Mouse (Mus musculus) liver, embryonic 16.5 days (tissue): ENCODE data around the gene BC030867. TPM values are rescaled to one million over a fixed set of nuclear protein-coding genes. Genes with fewer than 3 reads are reported as not detected.
A peak's percentile ranks its signal among the peaks of the same experiment; 100 is the strongest.

Experiments used
- ATAC-seq: fragments of 200-750 bp; cut with Nextera tagmentation; 2 replicates; pipeline ENCODE4 v1.8.0; 2017; ENCODE audit warnings: low read depth, mild to moderate bottlenecking, moderate number of reproducible peaks, moderate library complexity
- H3K27ac ChIP-seq: fragments of 300-500 bp; sonication (generic); 2 replicates; pipeline ENCODE4 v1.5.1; 2014; ENCODE audit warnings: mild to moderate bottlenecking, low read length
- H3K27me3 ChIP-seq: fragments of 300-500 bp; sonication (generic); 2 replicates; pipeline ENCODE4 v1.6.1; 2014; ENCODE audit warnings: low read depth, low read length, mixed read lengths; ENCODE audit not compliant: control insufficient read depth, insufficient read depth
- H3K36me3 ChIP-seq: fragments of 300-500 bp; sonication (generic); 2 replicates; pipeline ENCODE4 v1.6.1; 2014; ENCODE audit warnings: mild to moderate bottlenecking; ENCODE audit not compliant: control insufficient read depth, insufficient read depth
- H3K4me1 ChIP-seq: fragments of 300-500 bp; sonication (generic); 2 replicates; pipeline ENCODE4 v1.6.1; 2014; ENCODE audit warnings: low read depth, low read length, mixed read lengths; ENCODE audit not compliant: control insufficient read depth
- H3K4me2 ChIP-seq: fragments of 300-500 bp; sonication (generic); 2 replicates; pipeline ENCODE4 v1.6.1; 2014; ENCODE audit warnings: low read depth, low read length, mixed read lengths
- H3K4me3 ChIP-seq: fragments of 300-500 bp; sonication (generic); 2 replicates; pipeline ENCODE4 v1.5.1; 2014; ENCODE audit warnings: low read depth, mild to moderate bottlenecking, low read length
- H3K9ac ChIP-seq: fragments of 300-500 bp; sonication (generic); 2 replicates; pipeline ENCODE4 v1.6.1; 2014; ENCODE audit warnings: low read depth, low read length
- H3K9me3 ChIP-seq: fragments of 300-500 bp; sonication (generic); replicated peaks from 2 replicates; pipeline ENCODE4 v1.6.1; 2016; ENCODE audit warnings: low read length; ENCODE audit not compliant: control insufficient read depth
- WGBS: fragments of 180-500 bp; shearing (Covaris S2); extraction: QIAGEN DNeasy Blood & Tissue Kit; methylation state at CpG from one replicate; pipeline ENCODE4 v1.1.7; 2014; ENCODE audit not compliant: insufficient replicate concordance; 5-methylcytosine and 5-hydroxymethylcytosine counted together
- polyA plus RNA-seq: library from polyadenylated mRNA; unstranded; fragments of >200 nt; fragmentation: Nextera tagmentation; extraction: Ambion mirVana; gene quantifications from 2 replicates; pipeline ENCODE4 v1.2.1, GENCODE M21; 2015

Gene BC030867
- 13.2 and 13.8 TPM in 2 replicates for polyA plus RNA-seq

GRCm38 (mm10) chr11:102248630-102249230 is at the start of gene BC030867:
BC030867 (plus strand) TSS chr11:102248882.
- H3K9me3 ChIP-seq: no peaks in the 10 kb centered on the region
- under 1% methylated on average over 41 of the region's 41 CpGs for WGBS
- peaks cover 7% of the 10 kb centered on the region; the same call in 1 of the 2 replicates for H3K36me3 ChIP-seq
- peak within 1 kb of the TSS; percentile 76 for H3K9ac ChIP-seq
- peaks cover 13% of the 10 kb centered on the region for H3K4me1 ChIP-seq
- peak; percentile 74 for ATAC-seq
- peak within 1 kb of the TSS; percentile 76 for H3K4me3 ChIP-seq
- peak within 1 kb of the TSS; percentile 41; the same call in 1 of the 2 replicates for H3K27ac ChIP-seq
- H3K27me3 ChIP-seq: peaks cover 10% of the 10 kb centered on the region
- H3K4me2 ChIP-seq: peak within 1 kb of the TSS; percentile 71

GRCm38 (mm10) chr11:102199856-102200255 is 48.8 kb upstream of the BC030867 start:
- ATAC-seq: no peak
- Histone ChIP-seq H3K36me3 (no peaks in the 10 kb centered on the region; the same call in none of the 2 replicates), H3K27ac (no peak overlapping the region), H3K9me3 (no peaks in the 10 kb centered on the region), H3K9ac (no peak overlapping the region), H3K27me3 (no peaks in the 10 kb centered on the region), H3K4me1 (peaks cover 8% of the 10 kb centered on the region), H3K4me3 (no peak overlapping the region), H3K4me2 (no peak overlapping the region)
- 68% methylated on average over 9 of the region's 9 CpGs for WGBS

GRCm38 (mm10) chr11:102201408-102201821 is 47.3 kb upstream of the BC030867 start:
- Histone ChIP-seq H3K4me2 (no peak overlapping the region), H3K4me1 (peaks cover under 1% of the 10 kb centered on the region), H3K27me3 (no peaks in the 10 kb centered on the region), H3K27ac (no peak overlapping the region), H3K9me3 (no peaks in the 10 kb centered on the region), H3K36me3 (no peaks in the 10 kb centered on the region; the same call in none of the 2 replicates), H3K4me3 (no peak overlapping the region), H3K9ac (no peak overlapping the region)
- 71% methylated on average over 12 of the region's 12 CpGs for WGBS
- no peak for ATAC-seq

DNA sequence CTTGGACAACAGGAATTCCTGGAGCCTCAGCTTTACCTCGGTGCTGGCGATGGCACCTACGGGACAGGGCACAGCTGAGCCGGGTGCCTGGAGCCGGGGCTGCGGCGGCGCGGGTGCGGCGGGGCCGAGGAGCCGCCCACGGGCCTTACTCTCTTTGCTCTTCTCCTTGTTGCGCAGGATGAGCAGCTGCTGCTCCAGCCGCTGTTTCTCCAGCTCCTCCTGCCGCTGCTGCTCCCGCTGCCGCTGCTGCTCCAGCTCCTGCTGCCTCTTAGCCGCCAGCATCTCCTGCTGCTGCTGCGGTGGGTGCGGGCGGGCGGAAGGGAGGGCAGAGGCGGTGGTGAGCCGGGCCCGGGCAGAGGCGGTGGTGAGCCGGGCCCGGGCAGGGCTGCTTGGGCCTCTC is 42.2 kb upstream of the BC030867 start:
- H3K27me3 ChIP-seq: no peaks in the 10 kb centered on the region
- no peaks in the 10 kb centered on the region for H3K9me3 ChIP-seq
- H3K4me1 ChIP-seq: peaks cover 16% of the 10 kb centered on the region
- H3K27ac ChIP-seq: no peak overlapping the region
- H3K9ac ChIP-seq: no peak overlapping the region
- 79% methylated on average over 30 of the region's 30 CpGs for WGBS
- H3K36me3 ChIP-seq: no peaks in the 10 kb centered on the region; the same call in 1 of the 2 replicates
- no peak overlapping the region for H3K4me3 ChIP-seq
- H3K4me2 ChIP-seq: no peak overlapping the region
- no peak for ATAC-seq

- Histone ChIP-seq H3K9me3 (no peaks in the 10 kb centered on the region), H3K4me2 (no peak overlapping the region), H3K4me1 (peaks cover 17% of the 10 kb centered on the region), H3K27ac (no peak overlapping the region), H3K9ac (no peak overlapping the region), H3K36me3 (no peaks in the 10 kb centered on the region; the same call in 1 of the 2 replicates), H3K27me3 (no peaks in the 10 kb centered on the region), H3K4me3 (no peak overlapping the region)
- 33% methylated on average over 11 of the region's 11 CpGs for WGBS
- 0 out of 2 replicates have a peak, but pooled peaks have one; percentile 20 for ATAC-seq
Measured at GRCm38 (mm10) chr11:102207825-102208777, 40.6 kb upstream of the BC030867 start.

GRCm38 (mm10) chr11:102208846-102209245 is 39.8 kb upstream of the BC030867 start:
- no peaks in the 10 kb centered on the region for H3K27me3 ChIP-seq
- no peak for ATAC-seq
- no peaks in the 10 kb centered on the region; the same call in 1 of the 2 replicates for H3K36me3 ChIP-seq
- no peak overlapping the region for H3K4me2 ChIP-seq
- no peak overlapping the region for H3K9ac ChIP-seq
- 8% methylated on average over 3 of the region's 4 CpGs for WGBS
- no peaks in the 10 kb centered on the region for H3K9me3 ChIP-seq
- no peak overlapping the region for H3K4me3 ChIP-seq
- peaks cover 22% of the 10 kb centered on the region for H3K4me1 ChIP-seq
- H3K27ac ChIP-seq: no peak overlapping the region

- H3K4me1 ChIP-seq: peaks cover 30% of the 10 kb centered on the region
Measured at GRCm38 (mm10) chr11:102209742-102210141, 38.9 kb upstream of the BC030867 start.

GRCm38 (mm10) chr11:102210185-102210584 is 38.5 kb upstream of the BC030867 start:
- no peak for ATAC-seq
- H3K9ac ChIP-seq: no peak overlapping the region
- no peaks in the 10 kb centered on the region for H3K9me3 ChIP-seq
- no peaks in the 10 kb centered on the region for H3K27me3 ChIP-seq
- H3K4me2 ChIP-seq: no peak overlapping the region
- WGBS: 33% methylated on average over 3 of the region's 3 CpGs
- H3K4me3 ChIP-seq: no peak overlapping the region
- peaks cover 35% of the 10 kb centered on the region for H3K4me1 ChIP-seq
- no peak overlapping the region for H3K27ac ChIP-seq
- no peaks in the 10 kb centered on the region for H3K36me3 ChIP-seq

More at GRCm38 (mm10) chr11:102209742-102210141, 38.9 kb upstream of the BC030867 start:
- H3K27me3 ChIP-seq: no peaks in the 10 kb centered on the region
- H3K36me3 ChIP-seq: no peaks in the 10 kb centered on the region
- ATAC-seq: no peak
- H3K4me3 ChIP-seq: no peak overlapping the region
- H3K27ac ChIP-seq: no peak overlapping the region
- no peaks in the 10 kb centered on the region for H3K9me3 ChIP-seq
- WGBS: 3% methylated on average over 2 of the region's 2 CpGs
- no peak overlapping the region for H3K4me2 ChIP-seq
- H3K9ac ChIP-seq: no peak overlapping the region
